Mouse (Mus musculus) megakaryocyte, embryonic 14.5 days (primary cell): ENCODE results near the gene Hist1h4i. TPM values are rescaled to one million over a fixed set of nuclear protein-coding genes. Genes with fewer than 3 reads are reported as not detected.
A peak's percentile ranks its signal among the peaks of the same experiment; 100 is the strongest.
"Not testable (repeated sequence)": the region's sequence is repeated elsewhere in the genome, so short reads cannot be mapped to it uniquely, and the experiment has no call there.

Experiments
- H3K27me3 ChIP-seq: replicated peaks from 2 replicates; pipeline ENCODE3; 2012; ENCODE audit warnings: inconsistent platforms
- H3K36me3 ChIP-seq: replicated peaks from 2 replicates; pipeline ENCODE3; 2012; ENCODE audit warnings: low read length, inconsistent platforms, mixed read lengths
- H3K4me1 ChIP-seq: 2 replicates; pipeline ENCODE4 v1.6.1; 2012; ENCODE audit warnings: inconsistent platforms
- H3K4me3 ChIP-seq: replicated peaks from 2 replicates; pipeline ENCODE3; 2012; ENCODE audit warnings: moderate library complexity, mild to moderate bottlenecking, inconsistent platforms
- H3K9me3 ChIP-seq: 2 replicates; pipeline ENCODE4 v1.6.1; 2012; ENCODE audit warnings: inconsistent platforms
- FLI1 ChIP-seq: IDR thresholded peaks from 2 replicates; pipeline ENCODE4 v1.6.1; 2012; ENCODE audit warnings: low read length, inconsistent platforms, mixed read lengths
- GATA1 ChIP-seq: IDR thresholded peaks from 3 replicates; pipeline ENCODE4 v1.6.1; 2012; ENCODE audit warnings: mixed read lengths, low read length, inconsistent platforms, borderline replicate concordance
- polyA plus RNA-seq: library from polyadenylated mRNA; stranded (reverse); fragments of >175 nt; gene quantifications from 2 replicates; pipeline ENCODE4 v1.2.3, GENCODE M21; 2012; ENCODE audit warnings: low replicate concordance; ENCODE audit not compliant: insufficient read depth

Hist1h4i gene
- polyA plus RNA-seq, 1 experiment, result 304 TPM

GRCm38 (mm10) chr13:22036986-22037385 lies 4.2 kb downstream of the Hist1h4i start:
- TF ChIP-seq GATA1 (no peak), FLI1 (no peak)
- H3K4me1 ChIP-seq, result peaks cover 65% of the 10 kb centered on the region
- H3K4me3 ChIP-seq, result peak overlapping the region; percentile 89

GRCm38 (mm10) chr13:22036149-22036956 lies 4.8 kb downstream of the Hist1h4i start:
- Histone ChIP-seq H3K4me1 (peaks cover 64% of the 10 kb centered on the region), H3K36me3 (no peaks in the 10 kb centered on the region), H3K27me3 (no peaks in the 10 kb centered on the region), H3K9me3 (no peaks in the 10 kb centered on the region), H3K4me3 (peak overlapping the region; percentile 89)
- TF ChIP-seq FLI1 (no peak), GATA1 (no peak)

More at GRCm38 (mm10) chr13:22036986-22037385, 4.2 kb downstream of the Hist1h4i start:
- Histone ChIP-seq H3K27me3 (no peaks in the 10 kb centered on the region), H3K9me3 (no peaks in the 10 kb centered on the region), H3K36me3 (no peaks in the 10 kb centered on the region)

GRCm38 (mm10) chr13:22035267-22036148 lies 5.7 kb downstream of the Hist1h4i start, which contains the start of the genes Hist1h2ah and Hist1h2bk:
Gene Hist1h2ah (minus strand): TSS chr13:22035568.
Gene Hist1h2bk (plus strand): TSS chr13:22035870.
- Histone ChIP-seq H3K4me3 (peak within 1 kb of the TSS; percentile 90), H3K4me1 (peaks cover 64% of the 10 kb centered on the region)
- peak; percentile 67; the same call in 1 of the 2 replicates for TF ChIP-seq FLI1
- H3K36me3 ChIP-seq, H3K9me3 ChIP-seq, H3K27me3 ChIP-seq: not testable (repeated sequence)

GRCm38 (mm10) chr13:22034443-22035266 lies 6.5 kb downstream of the Hist1h4i start:
- TF ChIP-seq GATA1, result no peak
- TF ChIP-seq FLI1, result no peak
- Histone ChIP-seq H3K36me3 (no peaks in the 10 kb centered on the region), H3K27me3 (no peaks in the 10 kb centered on the region), H3K4me3 (peak overlapping the region; percentile 87), H3K4me1 (peaks cover 60% of the 10 kb centered on the region), H3K9me3 (no peaks in the 10 kb centered on the region)

- Histone ChIP-seq H3K27me3 (no peaks in the 10 kb centered on the region), H3K4me1 (peaks cover 65% of the 10 kb centered on the region), H3K36me3 (no peaks in the 10 kb centered on the region), H3K4me3 (peak overlapping the region; percentile 18), H3K9me3 (no peaks in the 10 kb centered on the region)
- no peak for TF ChIP-seq GATA1
- no peak for TF ChIP-seq FLI1
Measured at GRCm38 (mm10) chr13:22033741-22034442, 7.3 kb downstream of the Hist1h4i start.

GRCm38 (mm10) chr13:22030493-22030892 lies 10.7 kb downstream of the Hist1h4i start:
- H3K4me1 ChIP-seq, result peaks cover 57% of the 10 kb centered on the region
- no peaks in the 10 kb centered on the region for H3K9me3 ChIP-seq
- no peaks in the 10 kb centered on the region for H3K27me3 ChIP-seq
- H3K36me3 ChIP-seq, result no peaks in the 10 kb centered on the region
- no peak overlapping the region for H3K4me3 ChIP-seq
- TF ChIP-seq GATA1, result no peak

GRCm38 (mm10) chr13:22029928-22030327 lies 11.2 kb downstream of the Hist1h4i start:
- H3K4me3 ChIP-seq, result no peak overlapping the region
- no peaks in the 10 kb centered on the region for H3K27me3 ChIP-seq
- no peaks in the 10 kb centered on the region for H3K9me3 ChIP-seq
- H3K4me1 ChIP-seq, result peaks cover 56% of the 10 kb centered on the region
- H3K36me3 ChIP-seq, result no peaks in the 10 kb centered on the region
- TF ChIP-seq GATA1, result no peak
- TF ChIP-seq FLI1, result no peak

- Histone ChIP-seq H3K4me3 (peak overlapping the region; percentile 90), H3K9me3 (no peaks in the 10 kb centered on the region), H3K36me3 (no peaks in the 10 kb centered on the region), H3K4me1 (peaks cover 51% of the 10 kb centered on the region), H3K27me3 (no peaks in the 10 kb centered on the region)
- TF ChIP-seq FLI1 (no peak), GATA1 (no peak)
Measured at GRCm38 (mm10) chr13:22028673-22029460, 12.3 kb downstream of the Hist1h4i start.
